Mouse (Mus musculus) small intestine, adult 2 months (tissue): ENCODE measurements at regions not wholly inside any gene's neighbourhood (a gene's known extent, or its start where the extent isn't known, plus 50 kb on each side); places are given as distances from the start of the nearest gene placed in this dataset.

ENCODE experiments used
- H3K27ac ChIP-seq: fragments of 200-500 bp; 2 replicates; pipeline ENCODE4 v1.5.1; 2012; ENCODE audit warnings: low read depth, low read length, control low read depth, inconsistent platforms; ENCODE audit not compliant: insufficient read depth
- H3K27me3 ChIP-seq: fragments of 200-500 bp; 2 replicates; pipeline ENCODE4 v1.6.1; 2012; ENCODE audit warnings: mild to moderate bottlenecking, moderate library complexity, low read length, inconsistent platforms; ENCODE audit not compliant: control insufficient read depth, insufficient read depth
- H3K36me3 ChIP-seq: fragments of 200-500 bp; 2 replicates; pipeline ENCODE4 v1.6.1; 2012; ENCODE audit warnings: mild to moderate bottlenecking, low read length, control low read depth, inconsistent platforms; ENCODE audit not compliant: control insufficient read depth, insufficient read depth
- H3K4me1 ChIP-seq: fragments of 200-500 bp; 2 replicates; pipeline ENCODE4 v1.6.1; 2012; ENCODE audit warnings: low read length, inconsistent platforms, mixed read lengths; ENCODE audit not compliant: control insufficient read depth, insufficient read depth, insufficient read length
- H3K4me3 ChIP-seq: fragments of 200-500 bp; 2 replicates; pipeline ENCODE4 v1.5.1; 2012; ENCODE audit warnings: low read depth, mild to moderate bottlenecking, control low read depth, inconsistent platforms, low read length, moderate library complexity
- CTCF ChIP-seq: fragments of 200-500 bp; IDR thresholded peaks from 2 replicates; pipeline ENCODE4 v1.5.1; 2012; ENCODE audit warnings: low read depth, mild to moderate bottlenecking, control low read depth, inconsistent platforms, low read length, moderate library complexity, mixed read lengths; ENCODE audit not compliant: insufficient replicate concordance, insufficient read length; ENCODE audit errors: extremely low read depth
- POLR2A ChIP-seq: fragments of 200-500 bp; IDR thresholded peaks from 2 replicates; pipeline ENCODE4 v1.6.1; 2012; ENCODE audit warnings: low read depth, mild to moderate bottlenecking, control low read depth, inconsistent platforms, low read length, moderate library complexity
- WGBS: fragments of 180-500 bp; shearing (Covaris S2); methylation state at CpG from one replicate; pipeline ENCODE4 v1.1.7; 2018; 5-methylcytosine and 5-hydroxymethylcytosine counted together

- no peak overlapping the region for H3K27ac ChIP-seq
Observed at GRCm38 (mm10) chr8:26804901-26805341, 172.2 kb upstream of the Zfp703 start.

GRCm38 (mm10) chr8:26805371-26805821 lies 171.7 kb upstream of the Zfp703 start:
- Histone ChIP-seq H3K27ac (no peak overlapping the region), H3K36me3 (no peaks in the 10 kb centered on the region), H3K4me1 (peaks cover 3% of the 10 kb centered on the region), H3K4me3 (no peak overlapping the region), H3K27me3 (no peaks in the 10 kb centered on the region)
- WGBS: 68% methylated on average over 6 of the region's 6 CpGs
- no peak for TF ChIP-seq CTCF
- TF ChIP-seq POLR2A: no peak

More at GRCm38 (mm10) chr8:26804901-26805341, 172.2 kb upstream of the Zfp703 start:
- Histone ChIP-seq H3K4me3 (no peak overlapping the region), H3K27me3 (no peaks in the 10 kb centered on the region), H3K36me3 (no peaks in the 10 kb centered on the region), H3K4me1 (peaks cover 3% of the 10 kb centered on the region)
- TF ChIP-seq CTCF (no peak), POLR2A (no peak)
- WGBS: 74% methylated on average over 7 of the region's 7 CpGs

GRCm38 (mm10) chr8:26808111-26808651 lies 168.9 kb upstream of the Zfp703 start:
- H3K4me1 ChIP-seq: peaks cover 6% of the 10 kb centered on the region
- no peaks in the 10 kb centered on the region for H3K27me3 ChIP-seq
- no peak overlapping the region for H3K4me3 ChIP-seq
- no peaks in the 10 kb centered on the region for H3K36me3 ChIP-seq
- TF ChIP-seq CTCF (no peak), POLR2A (no peak)
- WGBS: 62% methylated on average over 11 of the region's 11 CpGs
- no peak overlapping the region for H3K27ac ChIP-seq

- Histone ChIP-seq H3K36me3 (no peaks in the 10 kb centered on the region), H3K27ac (no peak overlapping the region), H3K4me1 (peaks cover 6% of the 10 kb centered on the region), H3K4me3 (no peak overlapping the region), H3K27me3 (no peaks in the 10 kb centered on the region)
- 8% methylated on average over 3 of the region's 3 CpGs for WGBS
- TF ChIP-seq CTCF (no peak), POLR2A (no peak)
Observed at GRCm38 (mm10) chr8:26808771-26809170, 168.4 kb upstream of the Zfp703 start.

GRCm38 (mm10) chr8:26809943-26810342 lies 167.2 kb upstream of the Zfp703 start:
- 95% methylated on average over 7 of the region's 7 CpGs for WGBS
- no peak overlapping the region for H3K4me3 ChIP-seq
- TF ChIP-seq POLR2A: no peak
- no peaks in the 10 kb centered on the region for H3K36me3 ChIP-seq
- no peaks in the 10 kb centered on the region for H3K27me3 ChIP-seq
- H3K27ac ChIP-seq: no peak overlapping the region
- peaks cover 6% of the 10 kb centered on the region for H3K4me1 ChIP-seq

- WGBS: 84% methylated on average over 12 of the region's 12 CpGs
- H3K27me3 ChIP-seq: no peaks in the 10 kb centered on the region
- no peak overlapping the region for H3K27ac ChIP-seq
- peaks cover 6% of the 10 kb centered on the region for H3K4me1 ChIP-seq
- no peaks in the 10 kb centered on the region for H3K36me3 ChIP-seq
- TF ChIP-seq CTCF (no peak), POLR2A (no peak)
- no peak overlapping the region for H3K4me3 ChIP-seq
Observed at GRCm38 (mm10) chr8:26811533-26812236, 165.4 kb upstream of the Zfp703 start.

- Histone ChIP-seq H3K4me1 (peaks cover 6% of the 10 kb centered on the region), H3K27me3 (no peaks in the 10 kb centered on the region), H3K27ac (no peak overlapping the region), H3K36me3 (no peaks in the 10 kb centered on the region), H3K4me3 (no peak overlapping the region)
- TF ChIP-seq CTCF (no peak), POLR2A (no peak)
- WGBS: 73% methylated on average over 9 of the region's 9 CpGs
Observed at GRCm38 (mm10) chr8:26813198-26813815, 163.8 kb upstream of the Zfp703 start.
